Mouse (Mus musculus) cerebellum, postnatal 36 days (tissue): ENCODE results near the gene Adgrl2.

ENCODE experiments used
- DNase-seq, 2 experiments: peaks; one replicate each; pipeline ENCODE4 v3.0.0; 2021 to 2022; ENCODE audit warnings: mixed read lengths in 2 of 2

The Adgrl2 gene

GRCm38 (mm10) chr3:148818414-148819105 is 171.8 kb downstream of the Adgrl2 start:
- no peak for DNase-seq

- DNase-seq, result no peak
These were observed 172.9 kb downstream of the Adgrl2 start for GRCm38 (mm10) chr3:148817491-148817890.

GRCm38 (mm10) chr3:148813121-148813520 is 177.2 kb downstream of the Adgrl2 start:
- DNase-seq, result no peak

GRCm38 (mm10) chr3:148812059-148812458 is 178.3 kb downstream of the Adgrl2 start:
- no peak for DNase-seq

- no peak for DNase-seq
These were observed 183.4 kb downstream of the Adgrl2 start for GRCm38 (mm10) chr3:148806977-148807376.

GRCm38 (mm10) chr3:148793286-148793913 is 197.0 kb downstream of the Adgrl2 start:
- DNase-seq, result no peak

GRCm38 (mm10) chr3:148770310-148770709 is 220.0 kb downstream of the Adgrl2 start:
- no peak for DNase-seq
